Mouse (Mus musculus): Measurements from ENCODE around the gene Fgl2. TPM values are rescaled to one million over a fixed set of nuclear protein-coding genes. Genes with fewer than 3 reads are reported as not detected.

Gene Fgl2
- total RNA-seq, 2 experiments from 2014 or later = 6.5 to 6.9 TPM

Other genes starting within 250 kb of the Fgl2 start
- 1 to 10 TPM; 6.6 TPM for gene Gsap, start 186.4 kb upstream of the Fgl2 start, total RNA-seq (2021)
- under 1 TPM; 0.14 to 0.17 TPM for gene Ccdc146, start 52.0 kb downstream of the Fgl2 start, total RNA-seq (2021)
- 10 to 100 TPM; 11.9 TPM for gene Fam185a, start 52.3 kb downstream of the Fgl2 start, total RNA-seq (2021)
- gene Lrrc17, start 170.9 kb downstream of the Fgl2 start, total RNA-seq (2021) = 10 to 100 TPM; 19.8 to 20.2 TPM

All from adrenal gland, postnatal 4 days (tissue).